Mouse (Mus musculus): ENCODE data around the gene Tubb2b. TPM values are rescaled to one million over a fixed set of nuclear protein-coding genes. Genes with fewer than 3 reads are reported as not detected.
A peak's percentile ranks its signal among the peaks of the same experiment; 100 is the strongest.

Gene Tubb2b
- polyA plus RNA-seq (2015; fragmentation: Nextera tagmentation; extraction: Ambion mirVana), result 13.4 and 14.6 TPM in 2 replicates

- Histone ChIP-seq H3K27me3 (ENCODE audit: control insufficient read depth, insufficient read depth, low read length) (no peaks in the 10 kb centered on the region), H3K4me2 (replicated peaks; ENCODE audit: low read depth) (peak within 1 kb of the TSS; percentile 90), H3K36me3 (ENCODE audit: control insufficient read depth, insufficient read depth, low read length) (no peaks in the 10 kb centered on the region), H3K27ac (replicated peaks) (peak within 1 kb of the TSS; percentile 40), H3K4me3 (ENCODE audit: low read depth, low read length) (peak within 1 kb of the TSS; percentile 61), H3K9me3 (ENCODE audit: control insufficient read depth, low read length) (no peaks in the 10 kb centered on the region), H3K9ac (ENCODE audit: low read length) (peak within 1 kb of the TSS; percentile 59), H3K4me1 (replicated peaks; ENCODE audit: control insufficient read depth, insufficient read depth) (peaks cover 4% of the 10 kb centered on the region; the same call in 1 of the 2 replicates)
- TF ChIP-seq EP300 (optimal IDR thresholded peaks at IDR 0.05) (no peak), CTCF (IDR thresholded peaks at IDR 0.05; ENCODE audit: low read depth) (no peak)
- peak; percentile 85 for ATAC-seq (ENCODE audit: low FRiP score, low TSS enrichment)
- under 1% methylated on average over 26 of the region's 26 CpGs for WGBS
- DNase-seq (ENCODE audit: low spot score), result peak; percentile 65
Measured at GRCm38 (mm10) chr13:34130226-34130731, at the start of gene Tubb2b. TSS of gene Tubb2b (minus strand) at chr13:34130466.

- no peaks in the 10 kb centered on the region for H3K4me1 ChIP-seq (replicated peaks; ENCODE audit: control insufficient read depth, insufficient read depth)
- H3K27me3 ChIP-seq (ENCODE audit: control insufficient read depth, insufficient read depth, low read length), result no peaks in the 10 kb centered on the region
- WGBS, result 92% methylated on average over 6 of the region's 6 CpGs
- ATAC-seq (ENCODE audit: low FRiP score, low TSS enrichment) (no peak), DNase-seq (ENCODE audit: low spot score) (no peak)
- TF ChIP-seq EP300 (optimal IDR thresholded peaks at IDR 0.05) (no peak), CTCF (IDR thresholded peaks at IDR 0.05; ENCODE audit: low read depth) (no peak)
- H3K9me3 ChIP-seq (ENCODE audit: control insufficient read depth, low read length), result no peaks in the 10 kb centered on the region
- H3K4me3 ChIP-seq (ENCODE audit: low read depth, low read length), result no peak overlapping the region
- H3K4me2 ChIP-seq (replicated peaks; ENCODE audit: low read depth), result no peak overlapping the region
- no peak overlapping the region for H3K9ac ChIP-seq (ENCODE audit: low read length)
- no peaks in the 10 kb centered on the region for H3K36me3 ChIP-seq (ENCODE audit: control insufficient read depth, insufficient read depth, low read length)
- no peak overlapping the region for H3K27ac ChIP-seq (replicated peaks)
Measured at GRCm38 (mm10) chr13:34174025-34174424, 43.8 kb upstream of the Tubb2b start.

GRCm38 (mm10) chr13:34163304-34163975 lies 33.2 kb upstream of the Tubb2b start:
- peak; percentile 58; the same call in 1 of the 2 replicates for ATAC-seq (ENCODE audit: low FRiP score, low TSS enrichment)
- Histone ChIP-seq H3K9ac (ENCODE audit: low read length) (peak overlapping the region; percentile 82), H3K27ac (replicated peaks) (peak overlapping the region; percentile 94), H3K4me3 (ENCODE audit: low read depth, low read length) (peak overlapping the region; percentile 67), H3K27me3 (ENCODE audit: control insufficient read depth, insufficient read depth, low read length) (no peaks in the 10 kb centered on the region), H3K4me2 (replicated peaks; ENCODE audit: low read depth) (peak overlapping the region; percentile 75), H3K9me3 (ENCODE audit: control insufficient read depth, low read length) (no peaks in the 10 kb centered on the region), H3K4me1 (replicated peaks; ENCODE audit: control insufficient read depth, insufficient read depth) (no peaks in the 10 kb centered on the region), H3K36me3 (ENCODE audit: control insufficient read depth, insufficient read depth, low read length) (no peaks in the 10 kb centered on the region; the same call in 1 of the 2 replicates)
- TF ChIP-seq EP300 (optimal IDR thresholded peaks at IDR 0.05), result no peak
- TF ChIP-seq CTCF (IDR thresholded peaks at IDR 0.05; ENCODE audit: low read depth), result no peak
- WGBS, result 30% methylated on average over 12 of the region's 12 CpGs
- DNase-seq (ENCODE audit: low spot score), result no peak

GRCm38 (mm10) chr13:34162491-34163303 lies 32.4 kb upstream of the Tubb2b start, which contains the start of gene Psmg4:
TSS of gene Psmg4 (plus strand) at chr13:34162964.
- WGBS, result 2% methylated on average over 44 of the region's 44 CpGs
- Histone ChIP-seq H3K4me2 (replicated peaks; ENCODE audit: low read depth) (peak within 1 kb of the TSS; percentile 75), H3K27me3 (ENCODE audit: control insufficient read depth, insufficient read depth, low read length) (no peaks in the 10 kb centered on the region), H3K36me3 (ENCODE audit: control insufficient read depth, insufficient read depth, low read length) (no peaks in the 10 kb centered on the region; the same call in 1 of the 2 replicates), H3K9me3 (ENCODE audit: control insufficient read depth, low read length) (no peaks in the 10 kb centered on the region), H3K4me1 (replicated peaks; ENCODE audit: control insufficient read depth, insufficient read depth) (no peaks in the 10 kb centered on the region), H3K4me3 (ENCODE audit: low read depth, low read length) (peak within 1 kb of the TSS; percentile 67), H3K9ac (ENCODE audit: low read length) (peak within 1 kb of the TSS; percentile 82), H3K27ac (replicated peaks) (peak within 1 kb of the TSS; percentile 94)
- TF ChIP-seq EP300 (optimal IDR thresholded peaks at IDR 0.05), result no peak
- TF ChIP-seq CTCF (IDR thresholded peaks at IDR 0.05; ENCODE audit: low read depth), result no peak
- ATAC-seq (ENCODE audit: low FRiP score, low TSS enrichment) (peak; percentile 97), DNase-seq (ENCODE audit: low spot score) (peak; percentile 97)

GRCm38 (mm10) chr13:34159926-34160325 lies 29.7 kb upstream of the Tubb2b start:
- Histone ChIP-seq H3K9ac (ENCODE audit: low read length) (no peak overlapping the region), H3K36me3 (ENCODE audit: control insufficient read depth, insufficient read depth, low read length) (no peaks in the 10 kb centered on the region), H3K4me1 (replicated peaks; ENCODE audit: control insufficient read depth, insufficient read depth) (no peaks in the 10 kb centered on the region), H3K4me2 (replicated peaks; ENCODE audit: low read depth) (no peak overlapping the region), H3K27me3 (ENCODE audit: control insufficient read depth, insufficient read depth, low read length) (no peaks in the 10 kb centered on the region), H3K9me3 (ENCODE audit: control insufficient read depth, low read length) (no peaks in the 10 kb centered on the region), H3K27ac (replicated peaks) (no peak overlapping the region), H3K4me3 (ENCODE audit: low read depth, low read length) (no peak overlapping the region)
- TF ChIP-seq CTCF (IDR thresholded peaks at IDR 0.05; ENCODE audit: low read depth) (no peak), EP300 (optimal IDR thresholded peaks at IDR 0.05) (no peak)
- WGBS, result 74% methylated on average over 1 of the region's 1 CpGs
- DNase-seq (ENCODE audit: low spot score), result no peak
- no peak for ATAC-seq (ENCODE audit: low FRiP score, low TSS enrichment)

All from stomach, postnatal 0 days (tissue).